Mouse (Mus musculus) E14TG2a.4 (cell line): Measurements from ENCODE around the gene Azin2.

ENCODE experiments used
- CTCF ChIP-seq: conservative IDR thresholded peaks from 2 replicates; pipeline ENCODE4 v1.5.1; 2014; ENCODE audit warnings: low read length
- POU5F1 ChIP-seq: IDR thresholded peaks from 2 replicates; pipeline ENCODE4 v1.6.1; 2014; ENCODE audit warnings: low read length, borderline replicate concordance

- TF ChIP-seq CTCF (no peak), POU5F1 (no peak)
These were observed 46.4 kb upstream of the Azin2 start for GRCm38 (mm10) chr4:129008672-129009071.
